Mouse (Mus musculus): ENCODE results near the gene N4bp3.

DNA sequence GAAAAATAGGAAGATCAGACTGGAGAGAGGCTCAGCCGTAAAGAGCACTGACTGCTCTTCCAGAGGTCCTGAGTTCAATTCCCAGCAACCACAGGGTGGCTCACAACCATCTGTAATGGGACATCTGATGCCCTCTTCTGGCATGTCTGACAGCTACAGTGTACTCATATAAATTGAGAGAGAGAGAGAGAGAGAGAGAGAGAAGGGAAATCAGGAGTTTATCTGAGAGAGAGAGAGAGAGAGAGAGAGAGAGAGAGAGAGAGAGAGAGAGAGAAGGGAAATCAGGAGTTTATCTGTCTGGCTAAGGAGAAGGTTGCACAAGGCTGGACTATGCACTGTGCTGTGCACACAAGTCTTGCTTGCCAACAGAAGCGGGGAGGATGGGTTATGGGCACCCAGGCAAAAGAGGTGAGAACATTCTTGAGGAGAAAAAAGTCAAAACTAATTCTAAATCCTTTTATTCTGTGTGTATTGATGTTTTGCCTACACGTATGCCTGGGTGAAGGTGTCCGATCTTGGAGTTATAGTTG lies 2.3 kb upstream of the N4bp3 start:
- no peak for TF ChIP-seq POLR2AphosphoS2 (IDR thresholded peaks at IDR 0.05; ENCODE audit: low read depth, low read length)
- TF ChIP-seq POLR2A (IDR thresholded peaks at IDR 0.05; ENCODE audit: low read depth, low read length) = no peak
- TF ChIP-seq ZNF384 (IDR thresholded peaks at IDR 0.05; ENCODE audit: low read depth, low read length) = no peak
- no peak for TF ChIP-seq MAFK (IDR thresholded peaks at IDR 0.05; ENCODE audit: insufficient replicate concordance, low read length)
- TF ChIP-seq HCFC1 (IDR thresholded peaks at IDR 0.05; ENCODE audit: low read depth, low read length) = no peak
